Mouse (Mus musculus) kidney, postnatal 4 days (tissue): ENCODE data around the gene Tnni1.

Source experiments
- DNase-seq, 2 experiments: peaks; one replicate each; pipeline ENCODE4 v3.0.0; 2021; ENCODE audit warnings: mixed read lengths in 2 of 2

The Tnni1 gene

GRCm38 (mm10) chr1:135811016-135811646 lies 31.9 kb downstream of the Tnni1 start:
- peak; percentile 95 to 96 for DNase-seq

DNA sequence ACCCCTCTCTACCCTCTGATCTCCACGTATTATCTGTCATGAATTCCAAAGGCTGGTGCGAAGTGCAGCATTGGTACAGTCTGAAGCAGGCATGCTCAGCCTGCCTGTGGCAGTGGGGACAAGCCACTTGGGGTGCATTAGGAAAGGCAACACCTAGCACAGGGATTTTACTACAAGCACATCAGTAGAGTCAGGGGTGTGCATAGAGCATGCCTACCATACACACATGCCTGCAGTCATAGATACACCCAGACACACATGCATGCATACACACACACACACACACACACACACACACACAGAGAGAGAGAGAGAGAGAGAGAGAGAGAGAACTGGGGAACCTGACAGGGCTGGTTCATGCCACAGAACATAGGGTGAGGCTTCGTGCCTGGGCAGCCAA lies 33.0 kb downstream of the Tnni1 start:
- DNase-seq: no peak

DNA sequence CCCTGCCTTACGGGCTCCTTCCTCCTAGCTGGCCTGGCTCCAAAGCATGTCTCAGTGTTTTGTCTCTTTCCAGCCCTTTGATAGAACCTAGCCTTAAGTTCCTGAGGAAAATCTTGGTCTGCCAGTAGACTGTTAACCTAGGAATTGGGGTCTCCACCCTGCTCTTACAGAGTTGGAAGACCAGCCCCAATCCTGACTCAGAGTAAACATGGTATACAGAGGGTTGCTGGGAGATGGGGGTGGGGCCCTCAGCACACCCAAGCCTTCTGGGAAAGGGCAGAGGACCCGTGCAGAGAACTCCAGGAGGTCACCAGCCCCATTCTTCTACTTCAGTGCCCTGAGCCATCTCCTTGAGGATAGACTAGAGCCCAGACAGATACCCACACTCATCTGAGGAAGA lies 33.4 kb downstream of the Tnni1 start:
- DNase-seq: no peak

GRCm38 (mm10) chr1:135813071-135813470 lies 33.8 kb downstream of the Tnni1 start:
- no peak for DNase-seq

DNA sequence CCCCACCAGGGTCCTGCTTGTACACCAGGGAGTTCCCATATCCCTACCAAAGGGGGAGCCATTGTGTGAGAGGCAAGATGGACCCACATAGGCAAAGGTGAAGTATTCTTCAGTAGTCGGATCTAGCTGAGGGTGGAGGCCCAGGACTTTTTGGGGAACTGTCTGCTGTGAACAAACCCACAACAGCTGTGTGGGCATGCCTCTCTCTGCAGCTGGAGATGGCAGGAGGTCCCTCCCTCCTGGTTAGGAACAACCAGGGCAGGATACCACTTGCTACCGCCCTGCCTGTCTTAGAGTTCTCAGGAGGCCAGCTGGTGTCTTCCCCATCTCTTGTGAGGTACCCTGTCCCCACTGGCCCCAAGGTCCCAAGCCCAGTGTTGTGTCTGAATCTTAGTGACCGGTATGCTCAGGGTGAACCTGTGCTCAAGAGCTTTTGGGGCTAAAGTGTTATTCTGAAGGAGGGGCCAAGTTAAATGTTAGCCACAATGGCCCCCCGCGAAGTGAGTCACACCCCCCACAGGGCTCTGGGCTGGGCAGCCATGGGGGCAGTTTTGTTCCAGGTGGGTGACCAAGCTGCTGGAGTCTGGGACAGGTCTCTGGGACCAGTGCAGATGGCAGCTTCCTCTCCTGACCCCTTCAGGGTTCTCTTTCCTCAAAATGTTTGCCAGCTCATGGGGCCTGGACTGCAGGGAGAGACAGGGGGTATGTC lies 34.6 kb downstream of the Tnni1 start:
- DNase-seq: peak; percentile 68 to 73

DNA sequence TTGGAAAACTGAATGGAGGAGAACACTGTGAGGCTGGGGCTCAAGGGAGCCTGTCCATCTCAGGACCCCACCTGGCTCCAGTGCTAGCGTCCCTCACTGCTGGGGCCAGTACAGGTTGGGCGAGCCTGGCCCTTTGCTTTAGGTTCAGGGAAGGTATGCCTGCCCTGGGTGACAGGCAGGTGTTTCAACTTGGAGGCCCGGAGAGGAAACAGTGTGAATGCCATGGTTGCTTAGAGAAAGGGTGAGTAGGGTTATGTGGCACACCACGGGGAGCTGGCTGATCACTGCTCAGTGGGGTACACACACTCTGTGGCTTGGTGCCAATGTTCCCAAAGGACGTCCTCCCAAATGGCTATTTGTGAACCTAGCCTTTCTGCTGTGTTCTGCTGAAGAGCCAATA lies 35.3 kb downstream of the Tnni1 start:
- no peak for DNase-seq

- DNase-seq: no peak
These were observed 38.4 kb downstream of the Tnni1 start for GRCm38 (mm10) chr1:135817595-135817994.

DNA sequence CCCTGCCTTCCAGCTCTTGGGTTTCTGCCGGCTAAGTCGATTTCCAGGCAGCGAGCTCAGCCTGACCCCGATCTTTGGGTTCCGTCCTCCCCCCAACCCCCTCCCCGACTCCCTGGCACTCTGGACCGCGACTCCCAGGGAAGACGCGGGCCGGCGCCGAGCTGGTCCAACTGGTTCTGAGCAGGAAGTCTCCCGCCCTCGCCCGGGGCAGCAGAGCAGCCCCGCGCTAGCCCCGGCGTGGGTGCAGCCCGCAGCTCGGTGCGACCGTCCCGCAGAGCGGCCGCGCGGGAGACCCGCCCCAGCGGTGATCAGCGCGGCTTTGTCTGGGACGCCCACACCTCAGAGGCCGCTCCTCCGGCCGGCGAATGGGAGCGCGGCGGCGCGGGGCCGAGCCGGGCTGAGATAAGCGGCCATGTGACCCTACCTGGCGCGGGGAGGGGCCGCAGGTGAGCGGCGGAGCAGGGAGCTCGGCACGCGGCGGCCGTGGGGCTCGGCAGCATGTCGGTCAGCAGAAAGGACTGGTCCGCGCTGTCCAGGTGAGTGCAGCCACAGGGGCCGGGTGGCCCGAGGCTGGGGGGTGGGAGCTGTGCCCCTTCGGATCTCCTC lies 39.4 kb downstream of the Tnni1 start, which contains the start of gene Lad1:
Gene Lad1, plus strand, starts transcription at position 118 of the 606 bp plus-strand sequence.
- peak; percentile 64 to 82 for DNase-seq

- peak in 1 of 2 experiments; percentile 54 for DNase-seq
These were observed 40.8 kb downstream of the Tnni1 start for GRCm38 (mm10) chr1:135820071-135820470.

- peak; percentile 55 to 77 for DNase-seq
These were observed 41.6 kb downstream of the Tnni1 start for GRCm38 (mm10) chr1:135820736-135821364.

DNA sequence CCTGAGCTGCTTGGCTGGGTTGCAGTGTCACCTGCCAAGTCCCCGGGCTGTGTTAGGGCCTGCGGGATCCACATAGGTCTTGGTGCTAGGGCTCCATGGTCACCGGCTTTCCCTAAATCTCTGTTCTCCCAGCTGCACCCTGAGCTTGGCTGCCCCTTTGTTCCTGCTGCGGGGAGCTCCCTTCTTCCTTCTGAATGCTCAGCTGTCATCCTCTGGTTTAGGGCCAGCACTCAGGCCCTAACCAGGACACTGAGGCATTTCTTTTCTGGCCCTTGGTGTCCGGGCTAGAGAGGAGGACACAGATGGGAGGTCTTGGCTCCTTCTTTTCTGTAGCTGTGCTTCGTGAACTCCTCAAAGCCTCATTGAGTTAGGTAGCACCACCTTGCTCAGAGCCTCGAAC lies 42.5 kb downstream of the Tnni1 start:
- DNase-seq: no peak

DNA sequence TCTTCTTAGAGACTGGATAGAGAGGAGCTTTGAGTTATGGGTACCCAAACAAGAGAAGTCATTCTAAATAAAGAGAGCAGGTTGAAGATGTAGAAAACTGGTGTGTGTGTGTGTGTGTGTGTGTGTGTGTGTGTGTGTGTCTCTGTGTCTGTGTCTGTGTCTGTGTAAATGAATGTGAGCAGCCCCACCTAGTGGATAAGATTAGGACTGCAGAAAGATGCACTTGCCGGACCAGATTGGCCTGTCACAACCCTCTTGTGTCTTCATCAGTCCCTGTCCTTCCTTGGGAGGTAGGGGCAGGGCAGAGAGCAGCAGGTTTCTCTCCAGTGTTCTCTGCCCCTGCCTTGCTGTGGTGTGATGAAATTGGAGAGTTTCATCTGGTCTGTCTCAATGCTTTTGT lies 49.7 kb downstream of the Tnni1 start:
- peak; percentile 49 to 65 for DNase-seq

GRCm38 (mm10) chr1:135834206-135834859 lies 55.1 kb downstream of the Tnni1 start:
- DNase-seq: peak in 1 of 2 experiments; percentile 42

GRCm38 (mm10) chr1:135834983-135835382 lies 55.7 kb downstream of the Tnni1 start:
- DNase-seq: no peak

DNA sequence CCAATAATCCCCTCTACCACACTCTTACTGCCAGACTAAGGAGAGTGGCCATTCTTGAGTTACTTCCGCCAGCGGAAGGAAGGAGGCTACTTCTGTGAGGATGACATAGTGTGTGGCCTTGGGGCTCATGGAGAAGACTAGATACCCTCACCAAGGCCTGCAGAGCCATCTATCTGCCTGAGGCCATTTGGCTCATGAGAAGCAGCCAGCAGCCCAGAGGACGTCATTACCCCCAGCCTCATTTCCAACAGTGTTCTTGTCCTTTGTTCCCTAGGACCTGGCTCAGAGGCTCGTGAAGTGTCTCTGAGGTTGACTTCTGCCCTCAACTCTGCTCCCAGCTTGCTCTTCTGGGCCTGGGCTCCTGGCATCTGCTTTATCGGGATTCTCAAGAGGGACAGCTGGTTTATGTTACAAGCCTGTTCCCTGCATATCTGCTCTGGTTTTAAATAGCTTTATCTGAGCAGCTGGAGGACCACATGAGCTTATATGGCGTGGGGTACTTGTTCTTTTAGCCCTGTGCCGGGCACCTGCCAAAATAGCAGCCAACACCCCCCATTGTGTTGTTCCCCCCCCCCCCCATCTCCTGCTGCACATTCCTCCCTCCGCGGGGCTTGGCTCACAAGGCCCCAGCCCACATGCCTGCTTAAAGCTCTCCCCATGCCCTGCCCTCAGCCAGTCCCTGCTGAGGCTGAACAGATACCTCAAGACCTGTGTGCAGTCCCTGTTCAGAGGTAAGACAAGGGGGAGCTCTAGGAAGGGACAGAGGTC lies 56.7 kb downstream of the Tnni1 start, which contains the start of gene Tnnt2:
Gene Tnnt2, plus strand, starts transcription at position 639 of the 768 bp plus-strand sequence.
- no peak for DNase-seq

DNA sequence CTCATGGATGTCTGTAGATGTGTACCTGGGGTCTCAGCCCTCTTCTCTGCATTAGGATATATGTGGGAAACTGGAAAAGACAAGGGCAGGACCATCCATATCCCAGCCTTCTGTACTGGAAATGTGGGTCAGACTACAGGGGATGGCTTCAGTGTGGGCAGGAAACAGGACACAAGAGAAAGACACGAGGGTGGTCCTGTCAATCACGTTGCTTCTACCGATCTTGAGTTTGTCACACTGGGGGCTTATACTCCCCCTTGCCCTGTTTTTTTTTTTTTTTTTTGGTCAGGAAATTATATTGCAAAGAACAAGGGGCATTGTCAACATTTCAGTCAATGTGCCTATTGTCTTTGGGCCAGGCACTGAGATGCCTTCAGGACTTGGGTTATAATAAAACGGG lies 59.4 kb downstream of the Tnni1 start:
- DNase-seq: no peak

DNA sequence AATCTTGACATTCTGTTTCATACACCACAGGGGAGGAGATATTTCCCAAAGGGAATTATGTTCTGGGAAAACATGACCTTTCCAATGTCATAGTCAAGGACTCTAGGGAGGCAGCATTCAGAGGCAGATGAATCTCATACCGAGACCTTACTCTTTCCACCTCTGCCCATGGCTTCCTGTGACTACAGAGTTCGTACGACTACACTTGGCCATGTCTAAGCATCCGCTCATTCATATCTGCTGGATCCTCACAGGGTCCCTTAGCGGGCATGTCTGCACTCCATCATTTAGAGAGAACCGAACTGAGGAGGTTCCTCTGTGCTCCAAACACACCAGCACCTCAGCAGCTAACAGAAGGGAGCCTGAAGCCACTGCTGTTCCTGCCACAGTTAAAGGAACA lies 59.8 kb downstream of the Tnni1 start:
- DNase-seq: no peak

DNA sequence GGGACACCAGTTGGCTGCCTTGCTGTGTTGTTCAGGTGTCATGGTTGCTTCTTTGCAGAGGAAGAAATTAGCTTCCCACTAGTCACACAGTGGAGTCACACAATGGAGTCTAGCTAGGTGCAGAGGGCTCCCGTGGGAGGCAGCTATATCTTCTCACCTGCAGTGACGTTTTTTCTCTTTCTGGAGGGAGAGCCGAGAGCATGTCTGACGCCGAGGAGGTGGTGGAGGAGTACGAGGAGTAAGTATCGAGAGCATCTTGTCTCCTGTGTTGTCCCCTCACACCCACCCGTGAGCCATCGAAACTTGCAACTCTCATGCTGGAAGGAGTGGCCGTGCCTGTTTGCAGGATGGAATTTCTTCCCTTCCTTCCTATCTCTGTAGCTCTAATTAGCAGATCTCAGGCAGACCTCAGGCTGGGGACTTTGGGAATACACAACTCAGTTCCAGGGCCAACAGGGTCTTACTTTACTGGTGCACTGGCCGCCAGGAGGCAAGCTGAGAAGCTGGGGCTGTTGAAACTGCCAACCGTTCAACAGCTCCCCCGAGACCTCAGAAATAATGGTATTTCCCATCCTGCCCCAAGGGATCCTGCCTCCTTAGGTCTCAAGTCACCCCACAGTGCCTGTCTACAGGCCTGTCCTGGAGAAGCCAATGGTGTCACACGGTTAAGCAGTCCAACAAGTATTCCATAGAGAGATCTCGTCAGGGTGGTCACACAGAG lies 61.6 kb downstream of the Tnni1 start:
- DNase-seq: no peak

- no peak for DNase-seq
These were observed 64.5 kb downstream of the Tnni1 start for GRCm38 (mm10) chr1:135843519-135844262.

- DNase-seq: no peak
These were observed 65.2 kb downstream of the Tnni1 start for GRCm38 (mm10) chr1:135844481-135844880.

DNA sequence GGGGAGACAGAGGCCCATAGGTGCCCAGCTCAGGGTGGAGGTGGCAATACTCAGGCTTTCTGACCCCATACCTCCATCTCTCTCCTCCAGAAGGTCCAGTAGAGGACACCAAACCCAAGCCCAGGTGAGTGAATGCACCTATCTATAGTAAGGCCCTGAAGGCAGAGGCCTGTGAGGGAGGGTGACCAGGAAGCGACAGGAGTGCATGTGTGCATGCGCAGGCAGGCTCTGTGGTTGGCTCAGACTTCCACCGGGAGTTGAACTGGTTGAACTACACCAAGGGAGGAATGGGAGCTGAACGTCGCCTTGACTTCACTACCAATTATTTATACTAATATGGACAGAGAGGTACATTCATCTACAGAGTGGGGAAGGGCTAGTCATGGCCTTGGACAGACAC lies 67.4 kb downstream of the Tnni1 start:
- no peak for DNase-seq
